Mouse (Mus musculus) liver, embryonic 14.5 days (tissue): ENCODE measurements around the gene Med1.

Source experiments
- CTCF ChIP-seq: IDR thresholded peaks from 2 replicates; pipeline ENCODE4 v1.5.1; 2016; ENCODE audit warnings: antibody characterized with exemption, low read depth, control low read depth
- EP300 ChIP-seq: IDR thresholded peaks from 2 replicates; pipeline ENCODE4 v1.6.1; 2016; ENCODE audit warnings: antibody characterized with exemption, low read depth

- no peak for TF ChIP-seq CTCF
- no peak for TF ChIP-seq EP300
Measured at GRCm38 (mm10) chr11:98187640-98188395, 5.3 kb downstream of the Med1 start.
